8 mouse cellular contexts compared by ENCODE assay signal in the genomic region with DNA sequence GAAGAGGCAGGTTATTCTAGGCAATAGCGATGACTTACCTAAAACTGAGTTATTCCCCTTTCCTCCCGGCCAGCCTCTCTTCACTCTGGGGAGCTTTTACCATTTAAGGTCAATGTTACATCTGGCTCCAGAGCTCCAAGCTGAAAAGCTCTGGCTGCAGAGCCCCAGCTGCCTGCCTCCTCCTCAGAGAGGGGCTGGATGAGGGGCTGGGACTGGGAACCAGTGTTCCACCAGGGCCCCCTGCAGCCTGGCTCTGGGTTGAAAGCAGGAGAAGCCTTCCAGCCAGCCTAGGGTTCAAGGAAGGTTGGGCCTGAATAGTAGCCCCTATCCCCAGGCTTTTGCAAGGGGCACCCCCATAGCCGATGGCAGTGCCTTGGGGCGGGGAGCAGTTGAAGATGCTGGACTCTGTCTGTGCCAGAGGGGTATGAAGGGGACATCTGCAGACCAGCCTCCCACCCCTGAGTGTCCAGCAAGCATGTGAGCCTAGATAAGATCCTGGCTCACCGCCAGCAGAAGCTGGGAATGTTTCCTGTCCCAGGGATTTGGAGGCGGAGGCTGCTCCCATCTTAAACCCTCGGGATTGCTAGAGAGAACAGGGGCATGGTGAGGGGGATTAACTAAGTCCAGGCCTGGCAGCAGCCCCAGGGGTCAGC. TPM values are rescaled to one million over a fixed set of nuclear protein-coding genes. Genes with fewer than 3 reads are reported as not detected.
DNase-seq lines count a peak whose midpoint lies in the region; ATAC-seq and TF ChIP-seq lines count a peak whose summit lies in the region.

Gene Mrvi1, minus strand, starts transcription at position 409 of the 653 bp plus-strand sequence.

- H3K9me3 ChIP-seq in embryonic facial prominence, embryonic 12.5 days = no peaks in the 10 kb centered on the region
- H3K9me3 ChIP-seq in limb, embryonic 10.5 days (replicated peaks) = no peaks in the 10 kb centered on the region
- H3K9me3 ChIP-seq in midbrain, postnatal 0 days (ENCODE audit: low read length) = no peaks in the 10 kb centered on the region
- no peaks in the 10 kb centered on the region for H3K9me3 ChIP-seq in forebrain, postnatal 0 days (ENCODE audit: low read length)

- peaks cover 9% of the 10 kb centered on the region for H3K4me1 ChIP-seq in embryonic facial prominence, embryonic 12.5 days
- H3K4me1 ChIP-seq in limb, embryonic 10.5 days = peaks cover 15% of the 10 kb centered on the region
- H3K4me1 ChIP-seq in midbrain, postnatal 0 days (ENCODE audit: insufficient read depth, low read length) = no peaks in the 10 kb centered on the region
- H3K4me1 ChIP-seq in forebrain, postnatal 0 days (ENCODE audit: insufficient read depth) = no peaks in the 10 kb centered on the region

- H3K36me3 ChIP-seq in embryonic facial prominence, embryonic 12.5 days = no peaks in the 10 kb centered on the region
- no peaks in the 10 kb centered on the region for H3K36me3 ChIP-seq in limb, embryonic 10.5 days
- H3K36me3 ChIP-seq in midbrain, postnatal 0 days (ENCODE audit: insufficient read depth, low read length) = no peaks in the 10 kb centered on the region
- H3K36me3 ChIP-seq in forebrain, postnatal 0 days (ENCODE audit: insufficient read depth) = no peaks in the 10 kb centered on the region

- 48% methylated on average over 7 of the region's 7 CpGs for WGBS in embryonic facial prominence, embryonic 12.5 days
- 62% methylated on average over 7 of the region's 7 CpGs for whole genome bisulfite sequencing in limb, embryonic 10.5 days
- 59% methylated on average over 7 of the region's 7 CpGs for WGBS in midbrain, postnatal 0 days
- WGBS in forebrain, postnatal 0 days = 60% methylated on average over 7 of the region's 7 CpGs

- H3K9ac ChIP-seq in embryonic facial prominence, embryonic 12.5 days = no peak within 1 kb of the TSS
- no peak within 1 kb of the TSS for H3K9ac ChIP-seq in midbrain, postnatal 0 days (replicated peaks; ENCODE audit: low read length, poor library complexity, severe bottlenecking)
- no peak within 1 kb of the TSS for H3K9ac ChIP-seq in forebrain, postnatal 0 days

- DNase-seq in cerebellum, postnatal 14 days = peak; percentile 13 to 37
- DNase-seq in heart, postnatal 25 days (ENCODE audit: low spot score) = peak; percentile 64
- no peak for DNase-seq in limb, embryonic 10.5 days (ENCODE audit: low spot score)
- peak; percentile 17 for DNase-seq in midbrain, postnatal 0 days (ENCODE audit: low spot score)
- no peak for DNase-seq in thymus, postnatal 25 days
- DNase-seq in forebrain, postnatal 0 days = no peak

- H3K4me3 ChIP-seq in embryonic facial prominence, embryonic 12.5 days = no peak within 1 kb of the TSS
- no peak within 1 kb of the TSS for H3K4me3 ChIP-seq in limb, embryonic 10.5 days
- H3K4me3 ChIP-seq in midbrain, postnatal 0 days (ENCODE audit: low read depth, low read length) = no peak within 1 kb of the TSS
- H3K4me3 ChIP-seq in forebrain, postnatal 0 days (ENCODE audit: low read depth, low read length) = no peak within 1 kb of the TSS

- H3K4me2 ChIP-seq in embryonic facial prominence, embryonic 12.5 days (replicated peaks) = no peak within 1 kb of the TSS
- H3K4me2 ChIP-seq in midbrain, postnatal 0 days (ENCODE audit: low read depth, low read length, poor library complexity, severe bottlenecking) = no peak within 1 kb of the TSS
- H3K4me2 ChIP-seq in forebrain, postnatal 0 days (ENCODE audit: low read depth) = no peak within 1 kb of the TSS

- no peak for TF ChIP-seq CTCF in midbrain, postnatal 0 days (IDR thresholded peaks at IDR 0.05)
- no peak for TF ChIP-seq CTCF in forebrain, postnatal 0 days (IDR thresholded peaks at IDR 0.05; ENCODE audit: low read depth)

- ATAC-seq in cerebellum, adult (ENCODE audit: insufficient number of reproducible peaks, low FRiP score, low TSS enrichment) = no peak
- peak; percentile 30; the same call in 1 of the 2 replicates for ATAC-seq in embryonic facial prominence, embryonic 12.5 days (ENCODE audit: insufficient number of reproducible peaks, insufficient read depth, low FRiP score, low TSS enrichment)
- ATAC-seq in midbrain, postnatal 0 days (ENCODE audit: low FRiP score) = no peak
- ATAC-seq in forebrain, postnatal 0 days = no peak

- intact Hi-C loops in heart, postnatal 25 days (cut with DNase I) = loop anchor here (5.0 kb wide), 1 partner anchor 40 kb away; no protein-coding TSS in a partner anchor

- no peaks in the 10 kb centered on the region for H3K27me3 ChIP-seq in embryonic facial prominence, embryonic 12.5 days
- no peaks in the 10 kb centered on the region for H3K27me3 ChIP-seq in limb, embryonic 10.5 days (ENCODE audit: low read depth, poor library complexity, severe bottlenecking)
- H3K27me3 ChIP-seq in midbrain, postnatal 0 days (ENCODE audit: insufficient read depth, low read length) = no peaks in the 10 kb centered on the region
- H3K27me3 ChIP-seq in forebrain, postnatal 0 days (ENCODE audit: insufficient read depth, low read length) = no peaks in the 10 kb centered on the region

- peak within 1 kb of the TSS; percentile 54; the same call in 1 of the 2 replicates for H3K27ac ChIP-seq in embryonic facial prominence, embryonic 12.5 days
- H3K27ac ChIP-seq in limb, embryonic 10.5 days = peak within 1 kb of the TSS; percentile 66; the same call in 1 of the 2 replicates
- no peak within 1 kb of the TSS for H3K27ac ChIP-seq in midbrain, postnatal 0 days (ENCODE audit: low read depth, low read length)
- no peak within 1 kb of the TSS for H3K27ac ChIP-seq in forebrain, postnatal 0 days (ENCODE audit: low read depth, low read length)

RNA-seq across cellular contexts. Expression of gene Mrvi1, which starts in this region (rescaled TPM):
- 1.2 and 1.5 TPM in 2 replicates for polyA plus RNA-seq in embryonic facial prominence, embryonic 12.5 days (2016; fragmentation: Nextera tagmentation; extraction: Ambion mirVana)
- total RNA-seq in heart, postnatal 25 days (2021) = 10 to 100 TPM; 10.6 to 16.1 TPM
- polyA plus RNA-seq in limb, embryonic 10.5 days (2016; fragmentation: Nextera tagmentation; extraction: Ambion mirVana) = 0.49 and 1.3 TPM in 2 replicates
- total RNA-seq in midbrain, postnatal 0 days (2014; rRNA removed) = 2.3 and 2.7 TPM in 2 replicates
- polyA plus RNA-seq in midbrain, postnatal 0 days (2015; fragmentation: Nextera tagmentation; extraction: Ambion mirVana) = 0.42 and 0.88 TPM in 2 replicates
- total RNA-seq in forebrain, postnatal 0 days (2014; rRNA removed) = 2.7 and 2.8 TPM in 2 replicates
- polyA plus RNA-seq in forebrain, postnatal 0 days (2015; fragmentation: Nextera tagmentation; extraction: Ambion mirVana) = 0.25 and 0.44 TPM in 2 replicates

Comparison
In these comparisons a context has a peak if more than half of its experiments do, and no peak if none do; other contexts are left out.
1. DNase-seq: peak in cerebellum, postnatal 14 days (2 of 2), heart, postnatal 25 days (single experiment) and midbrain, postnatal 0 days (single experiment); none in limb, embryonic 10.5 days (single experiment), thymus, postnatal 25 days (single experiment) and forebrain, postnatal 0 days (single experiment).
2. H3K27ac ChIP-seq: peak in embryonic facial prominence, embryonic 12.5 days (single experiment) and limb, embryonic 10.5 days (single experiment); none in midbrain, postnatal 0 days (single experiment) and forebrain, postnatal 0 days (single experiment).